Mouse (Mus musculus): Measurements from ENCODE around the gene Igsf21.

The Igsf21 gene

GRCm38 (mm10) chr4:140094835-140095234 is 151.7 kb downstream of the Igsf21 start:
- no peak for DNase-seq

GRCm38 (mm10) chr4:140092367-140092766 is 154.2 kb downstream of the Igsf21 start:
- DNase-seq = no peak

DNA sequence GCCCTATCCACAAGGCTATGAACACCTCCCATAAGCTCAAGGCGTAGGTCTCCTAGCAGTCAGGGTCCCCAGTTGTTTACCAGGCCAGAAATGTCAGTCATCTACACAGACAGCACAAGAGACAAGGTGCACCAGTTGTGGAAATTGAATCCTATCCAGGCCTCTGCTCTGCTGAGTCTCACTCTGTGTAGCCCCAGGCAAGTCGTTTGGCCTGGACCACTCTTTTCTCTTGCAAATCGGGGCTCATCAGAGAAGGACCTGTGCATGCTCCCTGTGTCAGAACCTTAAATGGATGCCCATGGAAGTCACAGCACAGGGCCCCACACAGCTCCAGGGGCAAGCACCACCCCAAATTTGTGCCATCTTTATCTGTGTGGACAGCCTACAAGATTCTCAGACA is 154.9 kb downstream of the Igsf21 start:
- DNase-seq = no peak

- no peak for DNase-seq
These were observed 156.9 kb downstream of the Igsf21 start for GRCm38 (mm10) chr4:140089676-140090075.

- no peak for DNase-seq
These were observed 157.7 kb downstream of the Igsf21 start for GRCm38 (mm10) chr4:140088711-140089440.

DNA sequence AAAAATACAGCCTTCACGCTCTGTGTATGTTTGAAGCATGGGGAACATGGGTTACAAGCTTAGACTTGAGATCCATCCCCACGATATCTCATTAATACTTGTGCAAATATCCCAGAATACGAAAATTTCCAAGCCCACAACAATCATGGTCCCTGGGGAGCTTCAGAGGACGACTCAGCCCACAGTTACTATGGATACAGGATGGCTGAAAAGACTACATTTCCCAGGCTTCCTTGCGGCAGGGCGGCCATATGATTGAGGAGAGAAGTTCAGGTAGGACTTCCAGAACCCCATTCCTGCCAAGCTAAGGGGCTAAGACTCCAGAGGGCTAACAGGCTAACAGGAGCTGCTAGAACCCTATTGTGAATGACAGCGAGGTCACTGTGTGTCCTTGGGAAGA is 160.4 kb downstream of the Igsf21 start:
- no peak for DNase-seq

DNA sequence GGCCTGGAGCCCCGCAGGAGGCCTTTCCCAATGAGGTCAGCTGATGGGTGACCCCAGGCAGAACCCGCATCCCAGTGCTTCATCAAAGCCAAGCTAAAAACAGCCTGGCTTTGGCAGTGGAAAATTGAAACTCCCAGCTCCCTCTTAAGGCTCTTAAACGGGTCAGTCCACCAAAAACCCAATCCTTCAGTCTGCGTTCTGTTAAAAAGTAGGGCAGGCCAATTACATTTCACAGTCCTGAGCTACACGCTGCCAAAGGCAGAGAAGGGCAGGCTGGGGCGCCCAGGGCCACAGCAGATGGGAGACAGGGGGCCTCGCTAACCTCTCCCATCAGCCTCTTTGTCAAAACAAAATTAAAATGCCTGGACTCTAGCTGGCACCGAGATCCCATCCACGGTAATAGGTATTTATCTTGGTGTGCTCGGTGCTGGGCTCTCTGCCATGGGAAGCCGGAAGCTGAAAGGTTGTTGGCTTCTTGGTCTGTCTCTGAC is 162.0 kb downstream of the Igsf21 start:
- DNase-seq = no peak

- no peak for DNase-seq
These were observed 162.5 kb downstream of the Igsf21 start for GRCm38 (mm10) chr4:140084064-140084463.

DNA sequence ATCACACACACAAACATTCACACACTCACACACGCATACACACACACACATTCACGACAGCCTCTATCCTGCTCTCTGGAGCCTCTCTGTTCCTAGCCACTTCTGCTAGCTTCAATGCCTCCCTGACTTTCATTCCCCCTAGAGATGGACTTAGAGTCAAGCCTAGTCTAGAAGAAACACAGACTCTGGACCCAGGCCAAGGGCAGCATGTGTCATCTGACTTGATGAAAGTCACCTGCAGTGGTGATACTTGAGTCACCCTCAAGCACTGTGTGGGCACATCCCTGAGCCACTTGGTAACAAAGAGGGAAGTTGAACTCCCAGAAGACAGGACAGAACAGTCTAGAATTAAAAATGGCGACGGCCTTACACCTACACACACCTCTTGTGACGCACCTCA is 168.2 kb downstream of the Igsf21 start:
- no peak for DNase-seq

- no peak for DNase-seq
These were observed 169.0 kb downstream of the Igsf21 start for GRCm38 (mm10) chr4:140077615-140078014.

- no peak for DNase-seq
These were observed 169.6 kb downstream of the Igsf21 start for GRCm38 (mm10) chr4:140076852-140077563.

DNA sequence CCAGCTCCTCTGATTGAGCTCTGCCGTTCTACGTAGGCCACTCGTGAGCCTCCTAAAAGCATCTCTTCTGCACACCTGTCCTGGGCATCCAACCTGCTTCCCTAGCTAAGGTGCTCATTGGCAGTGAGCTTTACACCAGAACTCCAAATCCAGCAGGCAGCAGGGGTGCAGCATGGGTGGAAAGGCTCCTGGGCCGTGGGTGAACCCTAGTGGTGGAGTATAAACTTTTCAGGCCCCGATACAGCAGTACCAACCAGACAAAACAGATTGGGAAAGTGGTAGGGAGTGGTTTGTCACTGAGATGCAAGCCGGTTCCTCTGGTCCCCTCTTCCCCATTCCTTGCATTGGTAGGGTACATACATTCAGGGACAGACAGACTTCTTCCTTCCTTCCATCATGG is 170.2 kb downstream of the Igsf21 start:
- no peak for DNase-seq

DNA sequence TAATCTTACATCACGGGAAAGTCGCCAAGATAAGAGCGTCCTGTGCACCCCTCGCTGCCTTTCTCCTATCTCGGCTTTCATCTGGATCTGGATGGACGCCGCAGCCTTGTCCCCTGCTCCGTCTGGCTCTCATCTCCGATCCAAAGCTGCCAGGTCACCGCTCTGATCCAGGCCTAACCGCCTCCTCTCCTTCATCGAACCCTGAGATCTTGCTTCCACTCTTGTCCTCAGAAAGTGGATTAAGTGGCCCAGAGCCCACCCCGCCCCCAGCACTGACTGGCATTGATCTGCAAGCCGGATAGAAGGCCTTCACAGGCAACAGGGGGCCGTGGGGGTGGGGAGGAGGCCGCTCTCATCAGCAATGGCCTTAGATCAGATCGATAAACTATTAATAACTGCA is 175.5 kb downstream of the Igsf21 start:
- no peak for DNase-seq

DNA sequence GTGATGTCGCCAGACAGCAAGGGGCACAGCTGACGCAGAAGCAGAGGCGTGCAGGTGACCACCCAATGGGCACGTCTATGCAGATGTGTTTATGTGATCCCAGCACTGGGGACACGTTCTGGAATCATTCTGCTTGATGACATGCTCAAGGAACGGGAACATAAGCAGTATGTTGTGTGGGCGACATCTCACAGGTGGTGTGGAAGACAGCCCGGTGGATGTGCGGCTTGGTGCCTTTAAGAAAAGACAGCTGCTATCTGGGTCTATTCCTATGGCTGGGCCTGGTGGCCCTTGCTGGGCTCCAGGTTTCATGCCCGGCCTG is 176.3 kb downstream of the Igsf21 start:
- no peak for DNase-seq

DNA sequence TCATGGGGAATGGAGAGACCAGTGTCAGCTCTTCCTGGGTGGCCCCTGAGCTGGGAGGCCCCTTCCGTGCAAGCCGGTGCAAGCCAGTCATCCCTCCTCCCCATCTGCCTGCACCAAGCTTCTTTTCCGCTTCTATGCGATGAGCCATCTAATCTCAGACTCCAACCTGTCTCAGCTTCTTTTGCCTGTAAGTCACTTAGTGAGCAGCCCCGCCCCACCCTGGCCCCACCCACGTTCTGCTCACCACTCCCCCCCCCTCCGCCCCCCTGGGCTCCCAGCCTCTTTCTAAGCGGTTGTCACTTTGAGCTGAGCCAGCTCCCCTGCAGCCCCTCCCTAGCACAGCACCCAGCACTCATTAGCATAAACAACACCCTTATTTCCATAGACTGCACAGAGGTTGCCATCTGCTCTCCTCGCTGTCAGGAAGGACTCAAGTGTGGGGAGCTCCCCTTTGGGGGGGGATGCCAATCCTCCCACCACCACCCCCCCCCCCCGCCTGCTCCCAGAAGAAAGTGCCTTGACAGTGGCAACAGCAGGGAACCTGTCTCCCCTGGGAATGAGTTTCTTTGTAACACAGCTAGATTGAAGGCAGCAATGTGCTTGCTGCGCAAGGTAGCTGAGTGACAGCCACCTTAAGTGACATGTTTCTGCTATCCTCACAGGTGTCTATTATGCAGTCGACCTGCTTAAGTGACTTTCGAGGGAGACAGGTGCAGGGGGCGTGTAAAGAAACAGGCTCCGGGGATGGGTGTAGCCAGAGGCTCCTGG is 176.8 kb downstream of the Igsf21 start:
- no peak for DNase-seq

- no peak for DNase-seq
These were observed 178.1 kb downstream of the Igsf21 start for GRCm38 (mm10) chr4:140068468-140068867.

- no peak for DNase-seq
These were observed 180.6 kb downstream of the Igsf21 start for GRCm38 (mm10) chr4:140066011-140066410.

DNA sequence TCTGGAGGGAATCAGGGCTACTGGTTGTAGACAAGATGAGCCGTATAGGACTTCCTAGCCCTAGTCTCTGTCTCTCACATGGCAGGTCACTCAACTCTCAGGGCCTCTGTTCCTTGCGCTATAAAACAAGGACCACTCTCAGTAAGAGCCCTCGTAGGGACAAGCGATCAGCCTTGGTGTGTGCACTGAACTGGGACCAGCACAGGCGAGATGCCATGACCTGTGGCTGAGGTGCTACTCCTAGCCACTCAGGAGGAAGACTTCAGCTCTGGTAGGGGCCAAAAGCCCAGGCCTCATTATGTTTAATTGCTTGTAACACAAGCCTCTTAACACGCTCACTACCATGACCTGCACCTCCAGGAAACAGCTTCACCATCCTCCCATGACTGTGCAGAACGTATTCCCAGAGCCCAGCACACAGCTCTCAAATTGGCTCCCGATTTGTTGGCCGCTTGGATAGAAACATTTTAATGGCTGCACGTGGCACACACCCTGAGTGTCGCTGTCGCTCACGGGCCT is 183.4 kb downstream of the Igsf21 start:
- DNase-seq = no peak

- DNase-seq = no peak
These were observed 186.3 kb downstream of the Igsf21 start for GRCm38 (mm10) chr4:140060251-140060650.

- DNase-seq = no peak
These were observed 193.5 kb downstream of the Igsf21 start for GRCm38 (mm10) chr4:140053042-140053441.

- DNase-seq = no peak
These were observed 194.0 kb downstream of the Igsf21 start for GRCm38 (mm10) chr4:140052575-140052974.

- no peak for DNase-seq
These were observed 198.7 kb downstream of the Igsf21 start for GRCm38 (mm10) chr4:140047807-140048362.

GRCm38 (mm10) chr4:140043953-140044352 is 202.6 kb downstream of the Igsf21 start:
- no peak for DNase-seq
